Mouse (Mus musculus) adrenal gland, postnatal 4 days (tissue): ENCODE results near the gene Mdm2. TPM values are rescaled to one million over a fixed set of nuclear protein-coding genes. Genes with fewer than 3 reads are reported as not detected.
"Not testable (repeated sequence)": the region's sequence is repeated elsewhere in the genome, so short reads cannot be mapped to it uniquely, and the experiment has no call there.

ENCODE experiments used
- DNase-seq, 2 experiments: peaks; one replicate each; pipeline ENCODE4 v3.0.0; 2021 to 2022; ENCODE audit warnings: low spot score in 2 of 2, mixed read lengths in 2 of 2
- total RNA-seq, 2 experiments: library from RNA; stranded (reverse); gene quantifications; 2 replicates each; pipeline ENCODE4 v1.2.3; 2021

Mdm2 gene
- total RNA-seq, 2 experiments from 2014 or later: 63.3 to 67.4 TPM

- DNase-seq: no peak
Measured at GRCm38 (mm10) chr10:117714048-117714545, 3.5 kb upstream of the Mdm2 start.

- no peak for DNase-seq
Measured at GRCm38 (mm10) chr10:117713466-117713865, 2.9 kb upstream of the Mdm2 start.

GRCm38 (mm10) chr10:117712871-117713270 lies 2.3 kb upstream of the Mdm2 start:
- DNase-seq: no peak

DNA sequence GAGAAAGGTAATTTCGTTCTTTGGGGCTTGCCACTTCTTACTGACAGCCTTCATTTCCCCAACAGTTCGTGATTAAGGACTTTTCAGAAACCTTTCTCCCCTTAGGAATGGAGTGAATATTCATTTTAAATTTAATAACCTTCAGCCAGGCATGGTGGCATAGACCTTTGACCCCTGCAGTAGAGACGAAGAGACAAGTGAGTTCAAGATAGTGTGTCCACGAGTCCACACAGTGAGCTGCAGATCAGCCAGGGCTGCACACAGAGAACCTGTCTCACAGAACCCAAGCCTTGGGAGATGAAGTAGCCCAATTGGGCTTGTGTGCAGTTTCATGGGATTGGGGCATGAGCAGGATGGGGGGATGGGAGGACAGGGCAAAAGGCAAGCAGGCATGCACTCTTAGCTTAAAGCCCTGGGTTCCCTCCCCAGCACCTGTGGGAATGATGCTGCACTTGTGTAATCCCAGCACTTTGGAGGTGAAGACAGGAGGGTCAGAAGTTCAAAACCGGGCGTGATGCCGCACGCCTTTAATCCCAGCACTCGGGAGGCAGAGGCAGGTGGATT lies 1.7 kb upstream of the Mdm2 start:
- DNase-seq: no peak

DNA sequence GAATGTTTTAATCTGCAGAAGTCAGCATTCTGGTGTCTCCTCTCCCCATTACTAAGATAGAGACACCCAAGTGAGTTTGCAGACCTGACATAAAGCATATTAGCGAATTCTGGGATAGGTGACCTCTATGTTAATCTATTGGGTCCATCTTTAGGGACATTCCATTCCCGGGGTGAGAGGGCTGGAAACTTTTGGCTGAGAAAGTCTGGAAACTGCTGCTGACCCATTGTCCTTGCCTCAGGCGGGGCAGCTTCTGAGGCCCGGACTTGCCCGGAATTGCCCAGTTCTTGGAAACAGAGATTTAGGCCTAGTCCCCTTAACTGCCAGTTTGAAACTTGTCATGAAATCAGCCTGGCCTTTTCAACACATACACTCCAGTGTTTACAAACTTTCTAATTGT lies 850 bp upstream of the Mdm2 start:
- DNase-seq: no peak

DNA sequence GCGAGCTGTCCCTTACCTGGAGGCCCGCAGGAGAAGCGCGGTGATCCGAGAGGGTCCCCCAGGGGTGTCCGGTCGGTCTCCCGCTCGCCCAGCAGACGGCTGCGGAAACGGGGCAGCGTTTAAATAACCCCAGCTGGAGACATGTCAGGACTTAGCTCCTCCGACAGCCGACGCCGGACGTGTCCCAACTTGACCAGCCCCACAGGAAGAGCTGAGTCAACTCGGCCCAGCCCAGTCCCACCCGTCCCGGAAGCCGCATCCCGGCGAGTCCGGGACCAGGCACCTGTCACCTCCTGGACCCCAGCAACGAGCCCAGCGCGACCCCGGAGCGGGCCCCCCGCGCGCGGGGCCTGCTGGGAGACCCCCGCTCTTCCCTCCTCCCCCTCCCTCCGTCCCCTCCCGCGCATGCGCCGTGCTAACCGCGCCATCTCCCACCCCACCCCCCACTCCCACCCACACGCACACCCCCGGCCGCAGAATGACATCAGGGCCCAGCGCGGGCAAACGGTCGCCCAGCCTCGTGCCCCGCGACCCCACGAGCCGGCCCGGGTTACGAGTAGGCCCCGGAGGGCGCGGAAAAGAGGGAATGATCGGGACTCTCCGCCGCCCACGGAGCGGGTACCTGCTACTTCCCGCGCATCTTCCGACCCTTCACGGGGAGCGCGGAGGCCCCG lies 491 bp downstream of the Mdm2 start:
- peak; percentile 55 to 73 for DNase-seq

- no peak for DNase-seq
Measured at GRCm38 (mm10) chr10:117709326-117709830, 1.2 kb downstream of the Mdm2 start.

DNA sequence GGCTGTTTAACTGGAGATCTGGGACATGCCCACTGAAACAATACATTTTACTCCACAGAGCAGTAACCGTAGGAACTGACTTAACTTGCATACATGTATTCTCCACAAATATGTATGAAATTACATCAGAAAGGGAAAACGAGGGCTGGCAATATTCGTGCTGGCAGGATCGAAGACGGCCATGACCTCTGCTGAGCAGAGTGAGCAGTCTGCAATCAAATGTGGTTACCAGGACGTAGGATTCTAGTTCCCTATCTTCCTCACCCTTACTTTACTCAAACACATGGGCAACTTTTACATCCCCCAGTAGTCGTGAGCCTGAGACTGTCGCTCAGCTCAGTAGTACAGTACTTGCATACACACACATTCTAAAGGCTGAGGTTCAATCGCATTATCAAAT lies 1.7 kb downstream of the Mdm2 start:
- DNase-seq: no peak

DNA sequence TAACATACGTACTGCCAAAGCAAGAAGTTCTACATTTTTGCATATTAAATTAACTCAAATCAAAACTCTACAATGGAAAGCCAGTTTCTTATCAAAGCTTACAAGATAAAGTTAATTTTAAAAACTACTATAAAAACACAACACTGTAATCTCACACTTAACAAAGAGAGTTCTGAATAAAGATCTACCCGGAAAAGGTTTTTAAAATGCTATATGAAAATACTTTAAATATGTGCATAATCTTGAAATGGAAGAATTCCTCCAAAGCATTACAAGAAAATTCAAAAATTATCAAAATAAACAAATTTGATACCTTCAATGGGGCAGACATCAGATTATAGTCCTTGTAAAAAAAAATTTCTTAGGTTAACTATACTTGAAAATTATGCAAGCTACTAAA lies 2.2 kb downstream of the Mdm2 start:
- no peak for DNase-seq

DNA sequence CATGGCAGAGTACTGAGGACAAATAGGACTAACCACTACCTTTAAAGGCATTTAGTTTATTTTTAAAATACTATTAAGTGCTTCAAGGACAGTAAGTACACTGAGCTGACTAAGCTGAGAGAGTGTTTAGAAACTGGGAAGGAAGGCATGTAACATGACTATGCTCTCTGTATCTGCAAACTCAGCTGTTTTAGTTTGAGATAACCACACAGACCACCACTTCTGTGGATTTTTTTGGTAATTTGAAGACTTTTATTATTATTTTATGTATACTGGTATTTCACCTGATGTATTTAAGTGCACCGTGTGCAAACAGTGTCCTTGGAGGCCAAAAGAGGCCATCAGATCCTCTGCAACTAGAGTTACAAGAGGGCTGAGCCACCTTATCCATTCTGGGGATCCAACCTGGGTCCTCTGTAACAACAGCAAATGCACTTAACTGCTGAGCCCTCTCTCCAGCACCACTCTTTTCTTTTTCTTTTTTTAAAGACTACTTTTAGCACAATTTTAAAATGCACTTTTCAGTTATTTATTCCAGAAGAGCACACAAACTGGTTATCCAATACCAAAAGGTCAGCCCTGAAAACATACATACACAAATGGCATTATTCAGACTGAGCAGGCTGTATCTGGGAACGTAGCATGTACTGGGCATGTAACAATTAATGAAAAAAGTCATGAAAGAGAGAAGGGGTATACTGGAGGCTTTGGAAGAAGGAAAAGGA lies 3.3 kb downstream of the Mdm2 start:
- DNase-seq: no peak

DNA sequence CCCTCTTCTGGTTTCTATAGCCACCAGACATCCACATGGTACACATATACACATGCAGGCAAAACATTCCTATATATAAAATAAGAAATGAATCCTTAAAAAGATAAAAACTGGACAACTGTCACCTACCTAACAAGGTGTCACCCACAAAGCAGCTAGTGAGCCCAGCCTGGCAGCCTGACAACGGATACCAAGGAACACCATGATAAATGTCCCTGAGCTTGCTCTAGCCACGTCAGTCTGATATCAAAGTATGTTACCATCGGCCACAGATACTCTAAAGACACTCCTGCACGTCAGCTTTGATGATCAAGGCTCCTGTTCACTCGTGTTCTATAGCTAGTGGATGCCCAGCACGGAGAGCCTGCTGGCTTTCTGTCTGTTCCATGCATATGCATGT lies 4.1 kb downstream of the Mdm2 start:
- DNase-seq: no peak

DNA sequence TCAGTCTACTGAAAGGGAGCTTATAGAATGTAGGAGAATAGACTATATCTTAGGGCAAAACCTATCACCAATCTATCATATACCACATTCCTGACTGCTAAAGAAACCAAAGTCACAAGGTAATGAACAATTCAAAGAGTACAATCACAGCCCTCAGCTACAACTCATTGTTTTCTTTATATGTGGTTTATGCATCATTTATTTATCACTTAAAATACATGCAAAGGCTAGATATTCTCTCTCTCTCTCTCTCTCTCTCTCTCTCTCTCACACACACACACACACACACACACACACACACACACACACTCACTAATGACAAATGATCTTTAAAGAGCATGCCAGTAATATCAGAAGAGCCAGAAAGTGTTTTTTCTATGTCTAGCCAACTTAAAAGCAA lies 4.8 kb downstream of the Mdm2 start:
- DNase-seq: no peak

GRCm38 (mm10) chr10:117704964-117705335 lies 5.6 kb downstream of the Mdm2 start:
- no peak for DNase-seq

DNA sequence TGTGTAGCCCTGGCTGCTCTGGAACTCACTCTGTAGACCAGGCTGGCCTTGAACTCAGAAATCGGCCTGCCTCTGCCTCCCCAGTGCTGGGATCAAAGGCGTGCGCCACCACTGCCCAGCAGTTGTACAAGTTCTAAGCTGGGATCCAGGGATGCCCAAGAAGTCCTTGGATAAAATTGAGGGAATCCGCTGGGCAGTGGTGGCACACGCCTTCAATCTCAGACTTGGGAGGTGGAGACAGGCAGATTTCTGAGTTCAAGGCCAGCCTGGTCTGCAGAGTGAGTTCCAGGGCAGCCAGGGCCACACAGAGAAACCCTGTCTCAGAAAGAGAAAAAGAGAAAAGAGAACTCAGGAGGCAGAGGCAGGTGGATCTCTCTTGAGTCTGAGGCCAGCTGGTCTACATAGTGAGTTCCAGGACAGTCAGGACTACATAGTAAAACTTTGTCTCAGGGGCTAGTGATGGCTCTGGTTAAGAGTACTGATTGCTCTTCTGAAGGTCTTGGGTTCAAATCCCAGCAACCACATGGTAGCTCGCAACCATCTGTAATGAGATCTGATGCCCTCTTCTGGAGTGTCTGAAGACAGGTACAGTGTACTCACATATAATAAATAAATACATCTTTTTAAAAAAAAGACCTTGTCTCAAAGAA lies 6.1 kb downstream of the Mdm2 start:
- DNase-seq: not testable (repeated sequence)

DNA sequence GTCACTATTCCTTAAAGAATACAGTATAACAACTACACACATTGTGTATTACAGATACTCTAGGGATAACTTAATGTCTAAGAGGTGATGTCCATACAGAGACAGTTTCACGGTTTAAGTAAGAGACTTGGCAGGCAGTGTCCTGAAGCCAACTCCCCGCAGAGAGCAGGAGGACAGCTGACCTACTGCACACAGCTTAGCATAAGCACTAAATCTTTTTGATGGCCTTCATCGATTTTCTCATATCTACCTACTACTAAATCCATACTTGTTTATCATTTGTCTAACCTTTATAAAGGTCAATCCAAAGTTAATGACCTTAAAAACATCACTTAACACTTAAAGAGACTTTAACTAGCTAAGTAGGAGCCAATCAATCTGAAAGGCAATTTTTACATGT lies 7.1 kb downstream of the Mdm2 start:
- DNase-seq: no peak

DNA sequence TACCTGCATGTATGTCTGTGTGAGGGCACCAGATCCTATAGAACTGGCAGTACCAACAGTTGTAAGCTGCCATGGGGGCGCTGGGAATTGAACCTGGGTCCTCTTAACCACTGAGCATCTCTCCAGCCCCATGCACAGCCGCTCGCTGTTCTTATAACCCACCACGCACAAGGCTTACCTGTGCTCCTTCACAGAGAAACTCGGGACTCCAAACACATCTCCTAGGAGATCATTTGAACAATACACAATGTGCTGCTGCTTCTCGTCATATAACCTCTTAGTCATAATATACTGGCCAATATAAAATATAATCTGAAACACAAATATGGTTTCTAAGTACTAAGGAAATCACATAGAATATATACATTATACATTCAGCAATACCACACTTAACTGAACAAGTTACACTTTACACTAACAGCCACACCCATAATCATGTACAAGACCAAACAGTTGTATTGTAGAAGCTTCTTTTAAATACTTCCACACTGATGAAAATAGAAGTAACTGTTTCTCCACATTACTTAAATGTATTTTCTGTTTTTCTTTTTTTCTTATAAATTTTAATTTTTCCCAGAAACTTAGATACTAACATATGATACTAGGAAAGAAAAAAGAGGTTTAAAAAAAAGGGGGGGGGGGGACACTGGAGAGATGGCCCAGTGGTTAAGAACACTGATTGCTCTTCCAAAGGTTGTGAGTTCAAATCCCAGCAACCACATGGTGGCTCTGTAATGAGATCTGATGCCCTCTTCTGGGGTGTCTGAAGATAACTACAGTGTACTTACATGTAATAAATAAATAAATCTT lies 8.3 kb downstream of the Mdm2 start:
- no peak for DNase-seq

GRCm38 (mm10) chr10:117701034-117701829 lies 9.3 kb downstream of the Mdm2 start:
- no peak for DNase-seq

DNA sequence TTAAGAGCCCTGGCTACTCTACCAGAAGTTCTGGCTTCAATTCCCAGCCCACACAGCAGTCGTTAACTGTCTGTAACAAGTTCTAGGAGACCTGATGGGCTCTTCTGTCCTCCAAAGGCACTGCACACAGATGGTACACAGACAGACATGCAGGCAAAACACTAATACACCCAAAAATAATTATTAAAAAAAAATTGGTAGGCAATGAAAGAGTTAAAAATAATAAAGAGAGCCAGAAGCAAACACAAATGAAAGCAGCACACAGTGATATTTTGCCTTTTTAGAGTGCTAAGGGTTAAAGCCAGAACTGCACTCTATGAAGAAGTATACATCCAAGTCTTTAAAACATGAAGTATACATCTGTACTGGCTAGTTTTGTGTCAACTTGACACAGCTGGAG lies 10.1 kb downstream of the Mdm2 start:
- DNase-seq: no peak

DNA sequence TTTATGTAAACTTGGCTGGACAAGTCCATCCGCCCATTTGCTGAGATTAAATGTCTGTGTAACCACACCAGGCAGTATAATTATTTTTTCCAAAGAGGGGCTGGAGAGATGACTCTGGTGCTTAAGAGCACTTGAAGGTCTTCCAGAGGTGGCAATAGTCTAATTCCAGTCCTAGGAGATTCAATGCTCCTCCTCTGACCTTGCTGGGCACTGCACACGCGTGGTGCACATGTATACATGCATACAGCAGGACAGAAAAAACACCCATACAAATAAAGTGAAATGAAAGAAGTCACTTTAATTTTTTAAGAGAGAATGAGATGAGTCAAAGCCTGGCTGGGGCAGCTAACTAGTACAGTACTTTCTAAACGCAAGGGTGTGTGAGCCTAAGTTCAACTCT lies 10.6 kb downstream of the Mdm2 start:
- DNase-seq: no peak
